Mouse (Mus musculus): ENCODE results near the gene Pptc7. TPM values are rescaled to one million over a fixed set of nuclear protein-coding genes. Genes with fewer than 3 reads are reported as not detected.

Gene Pptc7
- total and polyA plus RNA-seq, 3 experiments, result 77.5 to 133 (median 108) TPM

DNA sequence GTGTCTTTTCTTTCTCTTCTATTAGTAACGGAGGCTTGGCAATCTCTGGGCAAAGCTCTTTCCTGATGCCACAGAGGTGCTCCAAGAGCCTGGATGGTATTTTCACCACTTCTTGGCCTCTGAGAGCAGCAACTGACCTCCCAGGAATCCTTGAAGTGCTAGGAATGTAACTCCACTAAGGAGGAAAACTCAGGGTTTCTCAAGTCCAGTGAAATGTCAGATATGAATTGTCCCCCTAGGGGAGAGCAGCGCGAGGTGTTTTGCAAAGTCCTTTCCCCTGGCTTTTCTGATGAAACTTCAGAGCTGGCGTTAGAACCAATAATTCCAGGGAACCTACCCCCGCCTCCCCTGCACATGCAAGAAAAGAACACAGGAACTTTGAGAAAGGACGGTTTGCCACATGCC lies 3.7 kb upstream of the Pptc7 start:
- Histone ChIP-seq H3K36me3 (ENCODE audit: control insufficient read depth, insufficient read depth, low read length) (0 out of 2 replicates have a peak, but pooled peaks cover 2% of the 10 kb centered on the region), H3K4me3 (no peak overlapping the region), H3K79me2 (replicated peaks; ENCODE audit: control insufficient read depth, insufficient read depth, low read length) (peaks cover 5% of the 10 kb centered on the region), H3K27ac (peak overlapping the region; percentile 54), H3K27me3 (ENCODE audit: control insufficient read depth, insufficient read depth, low read length) (no peaks in the 10 kb centered on the region), H3K9ac (ENCODE audit: low read depth, low read length) (0 out of 2 replicates have a peak overlapping the region, but pooled peaks have one; percentile 10), H3K4me1 (ENCODE audit: control insufficient read depth, insufficient read depth, low read length) (peaks cover 5% of the 10 kb centered on the region)
- no peak for TF ChIP-seq EP300 (IDR thresholded peaks at IDR 0.05; ENCODE audit: insufficient read depth, low read depth, low read length)
- TF ChIP-seq CTCF (IDR thresholded peaks at IDR 0.05), result peak; percentile 33; the same call in 1 of the 2 replicates
- TF ChIP-seq POLR2A (IDR thresholded peaks at IDR 0.05; ENCODE audit: insufficient read depth, low read depth, low read length), result no peak
- 23% methylated on average over 6 of the region's 6 CpGs for WGBS
- DNase-seq, result no peak
- intact Hi-C loops (cut with DNase I), result loop anchor here (2.0 kb wide), 1 partner anchor 16 kb away; the partner anchor contains the start of gene Tctn1

DNA sequence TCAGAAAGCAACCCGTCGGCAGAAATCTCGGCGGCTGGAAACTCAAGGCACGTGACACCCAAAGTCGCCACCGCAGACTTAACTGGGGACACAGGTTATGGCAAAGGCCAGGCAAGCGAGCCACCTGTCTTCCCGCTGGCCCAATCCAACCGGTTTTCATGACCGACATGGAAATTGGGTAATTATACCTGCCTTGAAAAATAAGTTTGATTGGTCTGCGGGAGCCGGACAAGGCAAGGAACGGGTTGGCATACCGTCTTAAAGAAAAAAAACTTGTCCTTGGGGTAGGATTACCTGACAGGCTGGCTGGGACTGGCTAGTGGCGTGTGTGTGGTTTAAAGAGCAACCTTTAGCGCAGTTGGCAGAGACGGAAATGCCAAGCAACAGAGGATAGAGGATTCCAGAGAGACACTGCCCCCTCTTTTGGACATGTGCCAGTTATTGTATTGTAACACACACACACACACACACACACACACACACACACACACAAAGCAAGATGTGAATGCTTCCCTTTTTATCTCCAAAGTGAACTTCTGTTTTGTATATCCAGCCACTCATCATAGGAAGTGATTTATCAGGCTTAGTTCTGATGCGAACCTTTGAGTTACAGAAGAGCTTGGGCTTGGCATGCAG lies 3.2 kb upstream of the Pptc7 start:
- 0 out of 2 replicates have a peak overlapping the region, but pooled peaks have one; percentile 10 for H3K9ac ChIP-seq (ENCODE audit: low read depth, low read length)
- intact Hi-C loops (cut with DNase I), result loop anchor here (2.0 kb wide), 1 partner anchor 16 kb away; the partner anchor contains the start of gene Tctn1

DNA sequence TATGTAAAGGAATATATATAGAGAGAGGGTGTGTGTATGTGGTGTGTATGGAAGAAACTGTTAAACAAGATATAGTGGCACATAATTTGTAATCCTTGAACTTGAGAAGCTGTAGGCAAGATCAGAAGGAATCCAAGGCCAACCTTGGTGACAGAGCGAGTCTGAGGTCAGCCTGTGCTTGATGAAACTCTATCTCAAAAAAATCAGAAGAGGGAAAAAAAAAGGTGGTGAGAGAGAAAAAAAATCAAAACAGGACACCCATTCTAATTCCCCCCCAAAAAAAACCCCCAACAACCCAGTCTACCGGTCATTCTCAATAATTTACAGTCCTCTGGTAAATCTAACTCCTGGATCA lies 360 bp upstream of the Pptc7 start:
- peaks cover 10% of the 10 kb centered on the region for H3K36me3 ChIP-seq (ENCODE audit: control insufficient read depth, insufficient read depth, low read length)
- H3K27ac ChIP-seq, result no peak overlapping the region
- no peak for DNase-seq
- H3K4me3 ChIP-seq, result no peak overlapping the region; the same call in 1 of the 2 replicates
- no peaks in the 10 kb centered on the region for H3K27me3 ChIP-seq (ENCODE audit: control insufficient read depth, insufficient read depth, low read length)
- intact Hi-C loops (cut with DNase I), result loop anchor here (2.0 kb wide), 1 partner anchor 31 kb away; no protein-coding TSS in a partner anchor
- 14% methylated on average over 2 of the region's 2 CpGs for WGBS
- peaks cover 16% of the 10 kb centered on the region for H3K4me1 ChIP-seq (ENCODE audit: control insufficient read depth, insufficient read depth, low read length)
- H3K79me2 ChIP-seq (replicated peaks; ENCODE audit: control insufficient read depth, insufficient read depth, low read length), result peaks cover 8% of the 10 kb centered on the region
- H3K9ac ChIP-seq (ENCODE audit: low read depth, low read length), result no peak overlapping the region
- TF ChIP-seq POLR2A (IDR thresholded peaks at IDR 0.05; ENCODE audit: insufficient read depth, low read depth, low read length), result no peak
- no peak for TF ChIP-seq EP300 (IDR thresholded peaks at IDR 0.05; ENCODE audit: insufficient read depth, low read depth, low read length)
- no peak for TF ChIP-seq CTCF (IDR thresholded peaks at IDR 0.05)

More for the DNA sequence above, 3.2 kb upstream of the Pptc7 start:
- Histone ChIP-seq H3K36me3 (ENCODE audit: control insufficient read depth, insufficient read depth, low read length) (0 out of 2 replicates have a peak, but pooled peaks cover 2% of the 10 kb centered on the region), H3K27ac (peak overlapping the region; percentile 54), H3K4me3 (peak overlapping the region; percentile 20), H3K79me2 (replicated peaks; ENCODE audit: control insufficient read depth, insufficient read depth, low read length) (peaks cover 5% of the 10 kb centered on the region), H3K27me3 (ENCODE audit: control insufficient read depth, insufficient read depth, low read length) (no peaks in the 10 kb centered on the region), H3K4me1 (ENCODE audit: control insufficient read depth, insufficient read depth, low read length) (peaks cover 5% of the 10 kb centered on the region)
- peak; percentile 49 to 56 for DNase-seq
- no peak for TF ChIP-seq EP300 (IDR thresholded peaks at IDR 0.05; ENCODE audit: insufficient read depth, low read depth, low read length)
- TF ChIP-seq CTCF (IDR thresholded peaks at IDR 0.05), result no peak
- no peak for TF ChIP-seq POLR2A (IDR thresholded peaks at IDR 0.05; ENCODE audit: insufficient read depth, low read depth, low read length)
- WGBS, result 21% methylated on average over 19 of the region's 19 CpGs

DNA sequence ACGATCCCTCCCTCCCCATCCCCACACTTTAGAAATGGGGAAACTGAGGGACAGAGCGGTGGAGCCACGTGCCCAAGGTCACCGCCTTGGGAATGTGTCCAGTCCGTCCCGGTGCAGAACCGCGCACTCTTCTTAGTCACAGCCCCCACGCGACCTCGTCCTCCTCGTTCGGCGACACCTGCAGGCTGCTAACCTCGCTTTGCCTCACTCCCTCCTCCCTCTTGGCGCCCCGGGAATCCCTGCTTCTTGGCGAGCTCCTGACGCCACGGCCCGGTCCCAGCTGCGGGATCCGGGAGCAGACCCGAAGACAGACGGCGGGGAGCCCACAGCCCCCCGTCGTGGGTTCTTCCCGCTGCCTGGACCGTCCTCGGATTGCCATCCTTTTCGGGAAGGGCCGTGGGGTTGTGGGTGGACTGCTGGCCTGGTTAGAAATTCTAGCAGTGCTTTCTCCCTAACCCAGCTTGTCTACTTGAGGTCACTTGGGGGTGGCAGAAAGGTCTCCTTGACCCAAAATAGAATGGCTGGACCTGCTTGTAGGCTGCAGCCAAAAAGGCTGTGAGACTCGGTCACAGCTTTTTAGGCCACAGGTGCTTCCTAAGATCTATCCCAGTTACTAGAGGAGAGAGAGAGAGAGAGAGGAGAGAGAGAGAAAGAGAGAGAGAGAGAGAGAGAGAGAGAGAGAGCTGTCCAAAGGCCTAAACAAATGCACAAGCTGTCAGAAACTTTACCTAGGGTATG lies 1.0 kb downstream of the Pptc7 start:
- peak overlapping the region; percentile 99 for H3K9ac ChIP-seq (ENCODE audit: low read depth, low read length)
- H3K27me3 ChIP-seq (ENCODE audit: control insufficient read depth, insufficient read depth, low read length), result no peaks in the 10 kb centered on the region
- peaks cover 10% of the 10 kb centered on the region for H3K36me3 ChIP-seq (ENCODE audit: control insufficient read depth, insufficient read depth, low read length)
- intact Hi-C loops (cut with DNase I), result loop anchor here (2.0 kb wide), 1 partner anchor 30 kb away; no protein-coding TSS in a partner anchor
- H3K4me1 ChIP-seq (ENCODE audit: control insufficient read depth, insufficient read depth, low read length), result peaks cover 14% of the 10 kb centered on the region
- DNase-seq, result peak; percentile 69 to 74
- TF ChIP-seq CTCF (IDR thresholded peaks at IDR 0.05) (no peak), POLR2A (IDR thresholded peaks at IDR 0.05; ENCODE audit: insufficient read depth, low read depth, low read length) (peak; percentile 43; the same call in 1 of the 2 replicates)
- peak overlapping the region; percentile 92 for H3K4me3 ChIP-seq
- peaks cover 8% of the 10 kb centered on the region for H3K79me2 ChIP-seq (replicated peaks; ENCODE audit: control insufficient read depth, insufficient read depth, low read length)
- peak overlapping the region; percentile 92 for H3K27ac ChIP-seq
- 1% methylated on average over 34 of the region's 34 CpGs for WGBS

DNA sequence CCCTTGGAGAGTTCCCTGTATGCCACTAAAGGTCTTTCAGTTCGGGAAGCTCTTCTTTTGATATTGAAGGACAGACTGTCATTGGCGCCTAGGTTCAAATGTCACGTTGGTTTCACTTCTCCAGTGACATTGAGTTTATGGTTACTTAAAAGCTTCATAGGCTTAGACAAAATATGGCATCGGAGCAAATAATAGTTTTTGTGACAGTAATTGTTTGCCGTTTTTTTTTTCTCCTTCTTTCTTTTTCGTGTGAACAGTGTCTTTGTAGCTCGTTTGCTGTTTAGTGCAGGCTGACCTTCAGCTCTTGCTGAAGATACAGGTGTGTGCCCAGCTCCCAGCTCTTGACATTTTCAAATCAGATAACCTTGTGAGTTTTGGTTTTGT lies 1.6 kb downstream of the Pptc7 start:
- peak overlapping the region; percentile 92 for H3K27ac ChIP-seq

More for the DNA sequence above, 1.6 kb downstream of the Pptc7 start:
- WGBS, result 45% methylated on average over 7 of the region's 7 CpGs
- TF ChIP-seq EP300 (IDR thresholded peaks at IDR 0.05; ENCODE audit: insufficient read depth, low read depth, low read length) (no peak), POLR2A (IDR thresholded peaks at IDR 0.05; ENCODE audit: insufficient read depth, low read depth, low read length) (no peak)
- DNase-seq, result no peak
- intact Hi-C loops (cut with DNase I), result loop anchor here (2.0 kb wide), 1 partner anchor 29 kb away; no protein-coding TSS in a partner anchor
- peaks cover 10% of the 10 kb centered on the region for H3K36me3 ChIP-seq (ENCODE audit: control insufficient read depth, insufficient read depth, low read length)
- H3K4me1 ChIP-seq (ENCODE audit: control insufficient read depth, insufficient read depth, low read length), result peaks cover 13% of the 10 kb centered on the region
- peak overlapping the region; percentile 92 for H3K4me3 ChIP-seq
- H3K27me3 ChIP-seq (ENCODE audit: control insufficient read depth, insufficient read depth, low read length), result no peaks in the 10 kb centered on the region
- peak overlapping the region; percentile 99 for H3K9ac ChIP-seq (ENCODE audit: low read depth, low read length)
- H3K79me2 ChIP-seq (replicated peaks; ENCODE audit: control insufficient read depth, insufficient read depth, low read length), result peaks cover 8% of the 10 kb centered on the region
